Mouse (Mus musculus): Measurements from ENCODE around the gene Qpctl. TPM values are rescaled to one million over a fixed set of nuclear protein-coding genes. Genes with fewer than 3 reads are reported as not detected.

The Qpctl gene
- polyA plus RNA-seq, 1 experiment: 7.7 TPM

- Histone ChIP-seq H3K4me2 (ENCODE audit: low read depth) (no peak overlapping the region), H3K36me3 (ENCODE audit: control insufficient read depth, insufficient read depth) (no peaks in the 10 kb centered on the region), H3K4me3 (no peak overlapping the region), H3K79me2 (ENCODE audit: control insufficient read depth, insufficient read depth) (peaks cover 9% of the 10 kb centered on the region), H3ac (ENCODE audit: control insufficient read depth, insufficient read length) (no peak overlapping the region), H3K27me3 (ENCODE audit: control insufficient read depth, insufficient read depth, insufficient read length) (no peaks in the 10 kb centered on the region)
- TF ChIP-seq REST (IDR thresholded peaks at IDR 0.05; ENCODE audit: insufficient read depth, insufficient read length) (no peak), TCF12 (IDR thresholded peaks at IDR 0.05; ENCODE audit: insufficient read depth, poor library complexity, severe bottlenecking) (no peak), POLR2A (IDR thresholded peaks at IDR 0.05; ENCODE audit: insufficient read length, low read depth) (no peak), MAX (IDR thresholded peaks at IDR 0.05; ENCODE audit: low read depth) (no peak), USF1 (IDR thresholded peaks at IDR 0.05; ENCODE audit: low read depth) (no peak), TCF3 (IDR thresholded peaks at IDR 0.05; ENCODE audit: insufficient read length, low read depth) (no peak), POLR2AphosphoS2 (IDR thresholded peaks at IDR 0.05; ENCODE audit: insufficient read length, low read depth) (no peak), MYOG (IDR thresholded peaks at IDR 0.05; ENCODE audit: control insufficient read depth in 1 of 3, insufficient read depth in 1 of 3, insufficient read length in 2 of 3, low read depth in 2 of 3) (no peak), E2F4 (IDR thresholded peaks at IDR 0.05; ENCODE audit: insufficient read depth) (no peak), CEBPB (IDR thresholded peaks at IDR 0.05; ENCODE audit: insufficient read depth, poor library complexity, severe bottlenecking) (no peak), MYOD1 (IDR thresholded peaks at IDR 0.05; ENCODE audit: control insufficient read depth in 1 of 3, insufficient read length in 2 of 3, low read depth in 2 of 3) (no peak)
Measured at GRCm38 (mm10) chr7:19136673-19137334, 12.3 kb downstream of the Qpctl start.

GRCm38 (mm10) chr7:19136168-19136567 lies 12.9 kb downstream of the Qpctl start:
- no peak overlapping the region for H3ac ChIP-seq (ENCODE audit: control insufficient read depth, insufficient read length)
- peaks cover 9% of the 10 kb centered on the region for H3K79me2 ChIP-seq (ENCODE audit: control insufficient read depth, insufficient read depth)
- no peak overlapping the region for H3K4me3 ChIP-seq
- no peak overlapping the region for H3K4me2 ChIP-seq (ENCODE audit: low read depth)
- no peaks in the 10 kb centered on the region for H3K27me3 ChIP-seq (ENCODE audit: control insufficient read depth, insufficient read depth, insufficient read length)
- TF ChIP-seq MYOG (IDR thresholded peaks at IDR 0.05; ENCODE audit: control insufficient read depth in 1 of 3, insufficient read depth in 1 of 3, insufficient read length in 2 of 3, low read depth in 2 of 3): no peak
- TF ChIP-seq USF1 (IDR thresholded peaks at IDR 0.05; ENCODE audit: low read depth): no peak
- no peak for TF ChIP-seq POLR2A (IDR thresholded peaks at IDR 0.05; ENCODE audit: insufficient read length, low read depth)
- TF ChIP-seq E2F4 (IDR thresholded peaks at IDR 0.05; ENCODE audit: insufficient read depth): no peak
- no peak for TF ChIP-seq MYOD1 (IDR thresholded peaks at IDR 0.05; ENCODE audit: control insufficient read depth in 1 of 3, insufficient read length in 2 of 3, low read depth in 2 of 3)
- no peak for TF ChIP-seq SRF (IDR thresholded peaks at IDR 0.05; ENCODE audit: control insufficient read depth, insufficient read length, low read depth)
- no peak for TF ChIP-seq REST (IDR thresholded peaks at IDR 0.05; ENCODE audit: insufficient read depth, insufficient read length)
- TF ChIP-seq CEBPB (IDR thresholded peaks at IDR 0.05; ENCODE audit: insufficient read depth, poor library complexity, severe bottlenecking): no peak
- TF ChIP-seq POLR2AphosphoS2 (IDR thresholded peaks at IDR 0.05; ENCODE audit: insufficient read length, low read depth): no peak
- no peak for TF ChIP-seq TCF3 (IDR thresholded peaks at IDR 0.05; ENCODE audit: insufficient read length, low read depth)
- TF ChIP-seq TCF12 (IDR thresholded peaks at IDR 0.05; ENCODE audit: insufficient read depth, poor library complexity, severe bottlenecking): no peak
- no peak for TF ChIP-seq MAX (IDR thresholded peaks at IDR 0.05; ENCODE audit: low read depth)
- no peaks in the 10 kb centered on the region for H3K36me3 ChIP-seq (ENCODE audit: control insufficient read depth, insufficient read depth)

- Histone ChIP-seq H3K36me3 (ENCODE audit: control insufficient read depth, insufficient read depth) (no peaks in the 10 kb centered on the region), H3K27me3 (ENCODE audit: control insufficient read depth, insufficient read depth, insufficient read length) (no peaks in the 10 kb centered on the region), H3ac (ENCODE audit: control insufficient read depth, insufficient read length) (no peak overlapping the region), H3K4me3 (peak overlapping the region; percentile 23), H3K4me2 (ENCODE audit: low read depth) (peak overlapping the region; percentile 85), H3K79me2 (ENCODE audit: control insufficient read depth, insufficient read depth) (peaks cover 9% of the 10 kb centered on the region)
- TF ChIP-seq REST (IDR thresholded peaks at IDR 0.05; ENCODE audit: insufficient read depth, insufficient read length) (no peak), USF1 (IDR thresholded peaks at IDR 0.05; ENCODE audit: low read depth) (peak; percentile 76), MAX (IDR thresholded peaks at IDR 0.05; ENCODE audit: low read depth) (no peak), TCF12 (IDR thresholded peaks at IDR 0.05; ENCODE audit: insufficient read depth, poor library complexity, severe bottlenecking) (no peak), POLR2A (IDR thresholded peaks at IDR 0.05; ENCODE audit: insufficient read length, low read depth) (no peak), MYOD1 (IDR thresholded peaks at IDR 0.05; ENCODE audit: control insufficient read depth in 1 of 3, insufficient read length in 2 of 3, low read depth in 2 of 3) (peak in 1 of 3 experiments; percentile 19), POLR2AphosphoS2 (IDR thresholded peaks at IDR 0.05; ENCODE audit: insufficient read length, low read depth) (peak; percentile 64), MYOG (IDR thresholded peaks at IDR 0.05; ENCODE audit: control insufficient read depth in 1 of 3, insufficient read depth in 1 of 3, insufficient read length in 2 of 3, low read depth in 2 of 3) (no peak), SRF (IDR thresholded peaks at IDR 0.05; ENCODE audit: control insufficient read depth, insufficient read length, low read depth) (peak; percentile 99), CEBPB (IDR thresholded peaks at IDR 0.05; ENCODE audit: insufficient read depth, poor library complexity, severe bottlenecking) (no peak), E2F4 (IDR thresholded peaks at IDR 0.05; ENCODE audit: insufficient read depth) (peak; percentile 1), TCF3 (IDR thresholded peaks at IDR 0.05; ENCODE audit: insufficient read length, low read depth) (no peak)
Measured at GRCm38 (mm10) chr7:19131324-19131848, 17.7 kb downstream of the Qpctl start.

- Histone ChIP-seq H3ac (ENCODE audit: control insufficient read depth, insufficient read length) (no peak overlapping the region), H3K4me2 (ENCODE audit: low read depth) (peak overlapping the region; percentile 75), H3K79me2 (ENCODE audit: control insufficient read depth, insufficient read depth) (peaks cover 9% of the 10 kb centered on the region), H3K4me3 (peak overlapping the region; percentile 23), H3K36me3 (ENCODE audit: control insufficient read depth, insufficient read depth) (no peaks in the 10 kb centered on the region), H3K27me3 (ENCODE audit: control insufficient read depth, insufficient read depth, insufficient read length) (no peaks in the 10 kb centered on the region)
- TF ChIP-seq POLR2A (IDR thresholded peaks at IDR 0.05; ENCODE audit: insufficient read length, low read depth) (no peak), REST (IDR thresholded peaks at IDR 0.05; ENCODE audit: insufficient read depth, insufficient read length) (no peak), MYOD1 (IDR thresholded peaks at IDR 0.05; ENCODE audit: control insufficient read depth in 1 of 3, insufficient read length in 2 of 3, low read depth in 2 of 3) (no peak), MYOG (IDR thresholded peaks at IDR 0.05; ENCODE audit: control insufficient read depth in 1 of 3, insufficient read depth in 1 of 3, insufficient read length in 2 of 3, low read depth in 2 of 3) (no peak), E2F4 (IDR thresholded peaks at IDR 0.05; ENCODE audit: insufficient read depth) (no peak), POLR2AphosphoS2 (IDR thresholded peaks at IDR 0.05; ENCODE audit: insufficient read length, low read depth) (no peak), SRF (IDR thresholded peaks at IDR 0.05; ENCODE audit: control insufficient read depth, insufficient read length, low read depth) (no peak), CEBPB (IDR thresholded peaks at IDR 0.05; ENCODE audit: insufficient read depth, poor library complexity, severe bottlenecking) (no peak), TCF3 (IDR thresholded peaks at IDR 0.05; ENCODE audit: insufficient read length, low read depth) (no peak), TCF12 (IDR thresholded peaks at IDR 0.05; ENCODE audit: insufficient read depth, poor library complexity, severe bottlenecking) (no peak), MAX (IDR thresholded peaks at IDR 0.05; ENCODE audit: low read depth) (no peak), USF1 (IDR thresholded peaks at IDR 0.05; ENCODE audit: low read depth) (no peak)
Measured at GRCm38 (mm10) chr7:19130657-19131056, 18.4 kb downstream of the Qpctl start.
